Mouse (Mus musculus) cortical plate, adult 2 months (tissue): ENCODE results near the gene Slc4a8. TPM values are rescaled to one million over a fixed set of nuclear protein-coding genes. Genes with fewer than 3 reads are reported as not detected.

Experiments
- H3K27ac ChIP-seq: fragments of 200-500 bp; 2 replicates; pipeline ENCODE4 v1.5.1; 2012; ENCODE audit warnings: low read length, control low read depth, inconsistent platforms; ENCODE audit not compliant: insufficient read depth
- H3K4me1 ChIP-seq: fragments of 200-500 bp; 2 replicates; pipeline ENCODE4 v1.6.1; 2011; ENCODE audit warnings: low read length; ENCODE audit not compliant: control insufficient read depth, insufficient read depth
- H3K4me3 ChIP-seq: fragments of 200-500 bp; 2 replicates; pipeline ENCODE4 v1.5.1; 2011; ENCODE audit warnings: mild to moderate bottlenecking, low read length, control low read depth; ENCODE audit not compliant: insufficient read depth
- CTCF ChIP-seq: fragments of 200-500 bp; IDR thresholded peaks from 2 replicates; pipeline ENCODE4 v1.5.1; 2011; ENCODE audit warnings: mild to moderate bottlenecking, control low read depth, low read length; ENCODE audit not compliant: insufficient read depth; ENCODE audit errors: extremely low read depth
- POLR2A ChIP-seq: fragments of 200-500 bp; IDR thresholded peaks from 2 replicates; pipeline ENCODE4 v1.6.1; 2011; ENCODE audit warnings: mild to moderate bottlenecking, low read length, control low read depth; ENCODE audit not compliant: insufficient read depth; ENCODE audit errors: extremely low read depth
- polyA plus RNA-seq: library from polyadenylated mRNA; depleted of rRNA; stranded (reverse); fragments of >200 nt; gene quantifications from 2 replicates; pipeline ENCODE4 v1.2.3, GENCODE M21; 2012

Slc4a8 gene
- polyA plus RNA-seq, 1 experiment: 31.4 TPM

DNA sequence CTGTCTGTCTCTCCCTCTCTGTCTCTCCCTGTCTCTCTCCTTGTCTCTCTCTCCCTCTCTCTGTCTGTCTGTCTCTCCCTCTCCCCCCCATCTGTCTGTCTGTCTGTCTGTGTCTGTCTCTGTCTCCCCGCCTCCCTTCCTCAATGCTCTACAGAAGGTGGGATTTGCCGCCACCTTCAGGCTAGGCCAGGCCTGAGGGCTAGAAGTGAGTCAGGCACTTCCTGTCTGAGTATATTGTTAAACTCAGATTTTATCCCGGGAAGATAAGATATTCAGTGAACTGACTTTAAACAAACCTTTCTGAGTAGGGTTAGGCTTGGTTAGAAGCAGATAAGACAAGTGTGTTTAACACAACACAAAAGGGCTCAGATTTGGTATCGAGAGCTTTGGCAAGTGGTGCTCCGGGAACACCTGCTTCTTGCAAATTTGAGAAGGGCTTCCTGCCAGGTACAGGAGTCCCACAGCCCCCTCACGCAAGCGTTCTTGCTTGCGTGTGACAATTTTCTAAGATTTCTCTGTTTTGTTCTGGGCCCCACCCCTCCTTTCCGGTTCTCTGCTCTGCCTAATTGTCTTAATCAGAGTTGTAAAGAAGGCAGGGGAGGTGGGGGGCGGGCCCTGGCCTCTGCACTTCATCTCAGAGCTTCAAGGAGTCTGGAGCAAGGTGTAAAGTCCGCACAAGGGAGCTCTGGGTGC lies 6.6 kb upstream of the Slc4a8 start:
- no peak overlapping the region for H3K27ac ChIP-seq
- no peaks in the 10 kb centered on the region for H3K4me1 ChIP-seq
- TF ChIP-seq POLR2A: no peak
- peak; percentile 53 for TF ChIP-seq CTCF
- no peak overlapping the region for H3K4me3 ChIP-seq

GRCm38 (mm10) chr15:100755498-100755859 lies 6.1 kb upstream of the Slc4a8 start:
- no peak for TF ChIP-seq POLR2A
- TF ChIP-seq CTCF: no peak
- H3K27ac ChIP-seq: no peak overlapping the region
- no peak overlapping the region for H3K4me3 ChIP-seq

DNA sequence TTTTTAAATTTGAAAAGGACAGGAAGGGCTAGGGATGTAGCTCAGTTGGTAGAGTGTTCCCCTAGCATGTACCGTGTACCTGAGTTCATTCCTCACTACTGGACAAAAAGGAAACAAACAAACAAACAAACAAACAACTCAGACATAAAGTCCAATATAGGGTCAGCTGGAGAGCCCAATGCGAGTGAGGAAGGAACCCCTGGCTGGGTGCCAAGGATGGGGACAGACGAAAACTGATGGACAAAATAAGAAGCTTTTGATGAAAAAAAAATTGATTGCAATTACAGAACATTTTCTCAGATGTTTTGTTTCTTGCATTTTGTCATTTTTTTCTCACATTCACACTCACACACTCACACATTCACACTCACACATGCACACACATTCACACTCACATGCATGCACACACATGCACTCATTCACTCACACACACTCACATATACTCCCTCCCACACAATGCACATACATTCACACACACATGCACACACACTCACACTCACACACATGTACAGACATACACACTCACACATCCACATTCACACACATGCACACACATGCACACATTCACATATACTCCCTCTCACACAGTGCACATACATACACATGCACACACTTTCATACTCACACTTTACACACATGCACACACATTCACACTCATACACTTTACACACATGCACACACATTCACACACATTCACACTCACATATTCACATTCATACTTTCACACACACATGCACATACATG lies 5.5 kb upstream of the Slc4a8 start:
- H3K27ac ChIP-seq: no peak overlapping the region
- TF ChIP-seq CTCF: no peak
- TF ChIP-seq POLR2A: no peak
- no peak overlapping the region for H3K4me3 ChIP-seq
- H3K4me1 ChIP-seq: 0 out of 2 replicates have a peak, but pooled peaks cover 2% of the 10 kb centered on the region

More at GRCm38 (mm10) chr15:100755498-100755859, 6.1 kb upstream of the Slc4a8 start:
- H3K4me1 ChIP-seq: no peaks in the 10 kb centered on the region

DNA sequence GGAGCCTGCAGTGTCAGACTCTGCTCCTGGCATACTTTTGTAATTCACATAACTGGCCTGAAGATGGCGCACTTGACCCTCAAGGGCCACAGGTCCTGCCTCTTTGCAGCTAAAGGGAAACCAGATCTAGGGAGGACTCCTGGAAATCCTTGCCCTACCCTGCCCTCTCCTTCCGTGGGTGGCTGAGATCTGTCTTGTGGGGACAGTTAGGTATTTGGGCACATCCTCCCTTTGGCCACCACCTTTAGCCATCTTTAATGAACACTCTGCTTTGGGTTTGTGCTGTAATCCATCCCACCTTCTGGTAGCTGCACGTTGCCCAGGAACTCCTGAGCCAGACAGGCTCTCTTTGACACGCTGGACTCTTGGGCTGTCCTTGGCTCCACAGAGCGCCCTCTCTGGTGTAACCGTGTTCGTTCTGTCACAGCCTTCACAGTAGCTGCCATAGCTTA lies 4.0 kb upstream of the Slc4a8 start:
- TF ChIP-seq POLR2A (no peak), CTCF (peak; percentile 91)
- Histone ChIP-seq H3K27ac (no peak overlapping the region), H3K4me3 (no peak overlapping the region), H3K4me1 (0 out of 2 replicates have a peak, but pooled peaks cover 2% of the 10 kb centered on the region)

DNA sequence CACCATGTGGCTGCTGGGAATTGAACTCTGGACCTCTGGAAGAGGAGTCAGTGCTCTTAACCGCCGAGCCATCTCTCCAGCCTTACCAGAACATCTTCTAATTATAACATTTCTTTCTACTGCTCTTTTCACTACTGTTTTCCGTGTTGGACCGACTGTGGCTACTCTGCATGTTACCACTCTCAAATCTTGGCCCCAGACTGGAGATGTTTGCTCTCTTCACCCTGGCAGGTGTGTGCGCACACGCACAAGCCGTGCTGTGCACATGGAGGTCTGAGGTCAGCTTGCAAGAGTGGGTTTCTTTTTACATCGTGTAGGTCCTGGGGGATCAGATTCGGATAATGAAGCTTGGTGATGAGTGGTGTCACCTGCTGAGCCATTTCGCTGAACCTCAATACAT lies 2.3 kb upstream of the Slc4a8 start:
- Histone ChIP-seq H3K4me1 (0 out of 2 replicates have a peak, but pooled peaks cover 2% of the 10 kb centered on the region), H3K4me3 (no peak overlapping the region), H3K27ac (no peak overlapping the region)
- TF ChIP-seq CTCF (no peak), POLR2A (no peak)

GRCm38 (mm10) chr15:100761036-100761418 lies 520 bp upstream of the Slc4a8 start:
- Histone ChIP-seq H3K27ac (no peak overlapping the region), H3K4me1 (0 out of 2 replicates have a peak, but pooled peaks cover 2% of the 10 kb centered on the region), H3K4me3 (peak overlapping the region; percentile 66; the same call in 1 of the 2 replicates)
- TF ChIP-seq POLR2A (no peak), CTCF (no peak)

DNA sequence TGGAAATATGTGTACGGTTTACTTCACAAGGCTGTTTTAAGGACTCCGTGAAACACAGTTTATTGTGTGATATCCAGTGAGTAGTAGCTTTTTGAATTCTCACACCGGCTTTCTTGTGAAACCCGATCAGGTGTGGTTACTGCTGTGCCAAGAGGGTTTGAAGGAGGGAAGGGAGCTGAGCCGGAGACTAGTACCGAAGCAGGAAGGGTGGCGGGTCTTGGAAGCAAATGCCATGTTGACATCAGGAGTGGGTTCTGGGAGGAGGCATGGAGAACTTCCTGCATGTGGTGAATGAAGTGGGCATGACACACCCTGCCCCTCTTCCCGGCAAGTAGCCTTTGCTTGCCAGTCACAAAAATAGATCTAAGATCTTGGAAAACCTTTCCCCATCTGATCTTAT lies 1.1 kb downstream of the Slc4a8 start:
- Histone ChIP-seq H3K4me1 (peaks cover 2% of the 10 kb centered on the region; the same call in 1 of the 2 replicates), H3K27ac (no peak overlapping the region; the same call in 1 of the 2 replicates)
- TF ChIP-seq POLR2A: 0 out of 2 replicates have a peak, but pooled peaks have one; percentile 15
- no peak for TF ChIP-seq CTCF

GRCm38 (mm10) chr15:100764163-100764951 lies 2.8 kb downstream of the Slc4a8 start:
- TF ChIP-seq CTCF (no peak), POLR2A (no peak)
- Histone ChIP-seq H3K27ac (no peak overlapping the region), H3K4me1 (peaks cover 2% of the 10 kb centered on the region; the same call in 1 of the 2 replicates), H3K4me3 (no peak overlapping the region)

More for the DNA sequence above, 1.1 kb downstream of the Slc4a8 start:
- H3K4me3 ChIP-seq: peak overlapping the region; percentile 66

DNA sequence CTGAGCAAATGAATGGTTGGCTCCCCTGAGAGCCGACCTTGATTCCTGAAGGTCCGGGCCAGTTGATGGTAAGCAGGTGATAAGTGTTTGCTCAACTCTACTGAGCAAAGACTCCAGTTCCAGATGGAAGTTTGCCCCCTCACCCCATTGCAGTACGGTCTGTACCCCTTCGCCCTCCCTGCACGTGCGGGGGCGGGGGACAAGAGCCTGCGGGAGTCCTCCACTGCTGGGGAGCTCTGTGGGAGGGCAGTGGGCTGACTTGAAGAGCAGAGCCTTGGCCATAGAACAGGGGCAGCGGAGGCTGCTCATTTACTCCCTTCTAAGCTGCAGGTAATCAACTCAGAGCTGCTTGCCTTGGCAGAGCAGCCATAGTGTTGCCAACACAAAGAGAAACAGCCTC lies 5.3 kb downstream of the Slc4a8 start:
- Histone ChIP-seq H3K27ac (no peak overlapping the region), H3K4me1 (peaks cover 2% of the 10 kb centered on the region; the same call in 1 of the 2 replicates), H3K4me3 (no peak overlapping the region)
- TF ChIP-seq CTCF (no peak), POLR2A (no peak)
